Mouse (Mus musculus) liver, embryonic 16.5 days (tissue): ENCODE measurements at regions not wholly inside any gene's neighbourhood (a gene's known extent, or its start where the extent isn't known, plus 50 kb on each side); places are given as distances from the start of the nearest gene placed in this dataset.
"Not testable (repeated sequence)": the region's sequence is repeated elsewhere in the genome, so short reads cannot be mapped to it uniquely, and the experiment has no call there.

Experiments used
- ATAC-seq: fragments of 200-750 bp; cut with Nextera tagmentation; 2 replicates; pipeline ENCODE4 v1.8.0; 2017; ENCODE audit warnings: low read depth, mild to moderate bottlenecking, moderate number of reproducible peaks, moderate library complexity
- H3K27ac ChIP-seq: fragments of 300-500 bp; sonication (generic); 2 replicates; pipeline ENCODE4 v1.5.1; 2014; ENCODE audit warnings: mild to moderate bottlenecking, low read length
- H3K27me3 ChIP-seq: fragments of 300-500 bp; sonication (generic); 2 replicates; pipeline ENCODE4 v1.6.1; 2014; ENCODE audit warnings: low read depth, low read length, mixed read lengths; ENCODE audit not compliant: control insufficient read depth, insufficient read depth
- H3K36me3 ChIP-seq: fragments of 300-500 bp; sonication (generic); 2 replicates; pipeline ENCODE4 v1.6.1; 2014; ENCODE audit warnings: mild to moderate bottlenecking; ENCODE audit not compliant: control insufficient read depth, insufficient read depth
- H3K4me1 ChIP-seq: fragments of 300-500 bp; sonication (generic); 2 replicates; pipeline ENCODE4 v1.6.1; 2014; ENCODE audit warnings: low read depth, low read length, mixed read lengths; ENCODE audit not compliant: control insufficient read depth
- H3K4me2 ChIP-seq: fragments of 300-500 bp; sonication (generic); 2 replicates; pipeline ENCODE4 v1.6.1; 2014; ENCODE audit warnings: low read depth, low read length, mixed read lengths
- H3K4me3 ChIP-seq: fragments of 300-500 bp; sonication (generic); 2 replicates; pipeline ENCODE4 v1.5.1; 2014; ENCODE audit warnings: low read depth, mild to moderate bottlenecking, low read length
- H3K9ac ChIP-seq: fragments of 300-500 bp; sonication (generic); 2 replicates; pipeline ENCODE4 v1.6.1; 2014; ENCODE audit warnings: low read depth, low read length
- H3K9me3 ChIP-seq: fragments of 300-500 bp; sonication (generic); replicated peaks from 2 replicates; pipeline ENCODE4 v1.6.1; 2016; ENCODE audit warnings: low read length; ENCODE audit not compliant: control insufficient read depth
- WGBS: fragments of 180-500 bp; shearing (Covaris S2); extraction: QIAGEN DNeasy Blood & Tissue Kit; methylation state at CpG from one replicate; pipeline ENCODE4 v1.1.7; 2014; ENCODE audit not compliant: insufficient replicate concordance; 5-methylcytosine and 5-hydroxymethylcytosine counted together

GRCm38 (mm10) chr16:20990524-20990923 lies 163.3 kb downstream of the Teddm3 start:
- WGBS: 63% methylated on average over 2 of the region's 2 CpGs
- Histone ChIP-seq H3K9ac (no peak overlapping the region), H3K27me3 (no peaks in the 10 kb centered on the region), H3K36me3 (no peaks in the 10 kb centered on the region), H3K4me2 (no peak overlapping the region), H3K4me1 (no peaks in the 10 kb centered on the region), H3K27ac (no peak overlapping the region), H3K9me3 (no peaks in the 10 kb centered on the region), H3K4me3 (no peak overlapping the region)
- no peak for ATAC-seq

- Histone ChIP-seq H3K4me2 (no peak overlapping the region), H3K27me3 (no peaks in the 10 kb centered on the region), H3K4me3 (no peak overlapping the region), H3K9me3 (no peaks in the 10 kb centered on the region), H3K27ac (no peak overlapping the region), H3K4me1 (no peaks in the 10 kb centered on the region), H3K36me3 (no peaks in the 10 kb centered on the region), H3K9ac (no peak overlapping the region)
- ATAC-seq: no peak
- WGBS: 35% methylated on average over 2 of the region's 2 CpGs
Observed at GRCm38 (mm10) chr16:20975406-20975805, 178.4 kb downstream of the Teddm3 start.

GRCm38 (mm10) chr16:20972442-20972841 lies 181.4 kb downstream of the Teddm3 start:
- Histone ChIP-seq H3K4me1 (no peaks in the 10 kb centered on the region), H3K9me3 (no peaks in the 10 kb centered on the region), H3K4me2 (no peak overlapping the region), H3K36me3 (no peaks in the 10 kb centered on the region), H3K27me3 (no peaks in the 10 kb centered on the region), H3K9ac (no peak overlapping the region), H3K4me3 (no peak overlapping the region), H3K27ac (no peak overlapping the region)
- ATAC-seq: no peak

- 64% methylated on average over 10 of the region's 10 CpGs for WGBS
- ATAC-seq: no peak
Observed at GRCm38 (mm10) chr16:20958905-20959304, 194.9 kb downstream of the Teddm3 start.

GRCm38 (mm10) chr16:20936722-20937121 lies 202.4 kb upstream of the Thpo start:
- no peak overlapping the region for H3K4me3 ChIP-seq
- no peak overlapping the region for H3K9ac ChIP-seq
- WGBS: 79% methylated on average over 1 of the region's 1 CpGs
- no peak for ATAC-seq
- no peaks in the 10 kb centered on the region for H3K27me3 ChIP-seq
- H3K27ac ChIP-seq: no peak overlapping the region
- H3K4me2 ChIP-seq: no peak overlapping the region
- no peaks in the 10 kb centered on the region for H3K36me3 ChIP-seq
- H3K9me3 ChIP-seq: no peaks in the 10 kb centered on the region
- no peaks in the 10 kb centered on the region for H3K4me1 ChIP-seq

More at GRCm38 (mm10) chr16:20958905-20959304, 194.9 kb downstream of the Teddm3 start:
- Histone ChIP-seq H3K27ac (no peak overlapping the region), H3K9ac (no peak overlapping the region), H3K27me3 (no peaks in the 10 kb centered on the region), H3K36me3 (no peaks in the 10 kb centered on the region), H3K4me3 (no peak overlapping the region), H3K9me3 (no peaks in the 10 kb centered on the region), H3K4me1 (no peaks in the 10 kb centered on the region), H3K4me2 (no peak overlapping the region)

GRCm38 (mm10) chr16:20934846-20935245 lies 200.5 kb upstream of the Thpo start:
- not testable (repeated sequence) for H3K4me1 ChIP-seq, H3K27me3 ChIP-seq, H3K9ac ChIP-seq, H3K27ac ChIP-seq, H3K9me3 ChIP-seq, ATAC-seq, H3K4me3 ChIP-seq, H3K4me2 ChIP-seq, H3K36me3 ChIP-seq

- WGBS: 36% methylated on average over 5 of the region's 5 CpGs
- H3K4me2 ChIP-seq, H3K9ac ChIP-seq, ATAC-seq, H3K36me3 ChIP-seq, H3K27ac ChIP-seq, H3K4me3 ChIP-seq, H3K4me1 ChIP-seq, H3K27me3 ChIP-seq, H3K9me3 ChIP-seq: not testable (repeated sequence)
Observed at GRCm38 (mm10) chr16:20930003-20930402, 195.7 kb upstream of the Thpo start.

GRCm38 (mm10) chr16:20925776-20926175 lies 191.5 kb upstream of the Thpo start:
- H3K27ac ChIP-seq, H3K36me3 ChIP-seq, H3K4me1 ChIP-seq, H3K4me2 ChIP-seq, H3K27me3 ChIP-seq, ATAC-seq, H3K9ac ChIP-seq, H3K4me3 ChIP-seq, H3K9me3 ChIP-seq: not testable (repeated sequence)

- not testable (repeated sequence) for H3K36me3 ChIP-seq, ATAC-seq, H3K9me3 ChIP-seq, H3K4me2 ChIP-seq, H3K27ac ChIP-seq, H3K9ac ChIP-seq, H3K4me3 ChIP-seq, H3K27me3 ChIP-seq, H3K4me1 ChIP-seq
- WGBS: 40% methylated on average over 3 of the region's 3 CpGs
Observed at GRCm38 (mm10) chr16:20910864-20911263, 176.6 kb upstream of the Thpo start.
